Mouse (Mus musculus): ENCODE data around the gene Morn3. TPM values are rescaled to one million over a fixed set of nuclear protein-coding genes. Genes with fewer than 3 reads are reported as not detected.
A peak's percentile ranks its signal among the peaks of the same experiment; 100 is the strongest.
"Not testable (repeated sequence)": the region's sequence is repeated elsewhere in the genome, so short reads cannot be mapped to it uniquely, and the experiment has no call there.

Gene Morn3
- total RNA-seq, 1 experiment from 2014 or later = not detected

GRCm38 (mm10) chr5:123061402-123061749, 14.6 kb upstream of the Morn3 start:
- not testable (repeated sequence) for ATAC-seq (replicated peaks; ENCODE audit: low read depth, poor library complexity, severe bottlenecking)

- ATAC-seq (replicated peaks; ENCODE audit: low read depth, poor library complexity, severe bottlenecking) = no peak
Measured at GRCm38 (mm10) chr5:123060706-123061401, 14.0 kb upstream of the Morn3 start.

GRCm38 (mm10) chr5:123059757-123060520, 13.1 kb upstream of the Morn3 start:
- ATAC-seq (replicated peaks; ENCODE audit: low read depth, poor library complexity, severe bottlenecking) = no peak

GRCm38 (mm10) chr5:123058251-123059102, 11.7 kb upstream of the Morn3 start:
- ATAC-seq (replicated peaks; ENCODE audit: low read depth, poor library complexity, severe bottlenecking) = no peak

GRCm38 (mm10) chr5:123057366-123058250, 10.8 kb upstream of the Morn3 start:
- ATAC-seq (replicated peaks; ENCODE audit: low read depth, poor library complexity, severe bottlenecking) = peak; percentile 95

GRCm38 (mm10) chr5:123051736-123052135, 4.9 kb upstream of the Morn3 start:
- no peak for ATAC-seq (replicated peaks; ENCODE audit: low read depth, poor library complexity, severe bottlenecking)

GRCm38 (mm10) chr5:123050918-123051317, 4.1 kb upstream of the Morn3 start:
- ATAC-seq (replicated peaks; ENCODE audit: low read depth, poor library complexity, severe bottlenecking) = no peak

GRCm38 (mm10) chr5:123049271-123049670, 2.5 kb upstream of the Morn3 start:
- peak; percentile 88 for ATAC-seq (replicated peaks; ENCODE audit: low read depth, poor library complexity, severe bottlenecking)

GRCm38 (mm10) chr5:123045561-123046295, 1.1 kb downstream of the Morn3 start:
- peak; percentile 61 for ATAC-seq (replicated peaks; ENCODE audit: low read depth, poor library complexity, severe bottlenecking)

GRCm38 (mm10) chr5:123043856-123044255, 3.0 kb downstream of the Morn3 start:
- ATAC-seq (replicated peaks; ENCODE audit: low read depth, poor library complexity, severe bottlenecking) = no peak

GRCm38 (mm10) chr5:123040796-123041195, 6.0 kb downstream of the Morn3 start:
- peak; percentile 9; the same call in 1 of the 2 replicates for ATAC-seq (replicated peaks; ENCODE audit: low read depth, poor library complexity, severe bottlenecking)

- ATAC-seq (replicated peaks; ENCODE audit: low read depth, poor library complexity, severe bottlenecking) = peak; percentile 90
Measured at GRCm38 (mm10) chr5:123039120-123039752, 7.6 kb downstream of the Morn3 start.

- no peak for ATAC-seq (replicated peaks; ENCODE audit: low read depth, poor library complexity, severe bottlenecking)
Measured at GRCm38 (mm10) chr5:123038115-123038514, 8.7 kb downstream of the Morn3 start.

- peak; percentile 12; the same call in 1 of the 2 replicates for ATAC-seq (replicated peaks; ENCODE audit: low read depth, poor library complexity, severe bottlenecking)
Measured at GRCm38 (mm10) chr5:123035564-123035963, 11.3 kb downstream of the Morn3 start.

- no peak for ATAC-seq (replicated peaks; ENCODE audit: low read depth, poor library complexity, severe bottlenecking)
Measured at GRCm38 (mm10) chr5:123035089-123035488, 11.7 kb downstream of the Morn3 start.

GRCm38 (mm10) chr5:123033646-123034160, 13.1 kb downstream of the Morn3 start:
- ATAC-seq (replicated peaks; ENCODE audit: low read depth, poor library complexity, severe bottlenecking) = no peak

GRCm38 (mm10) chr5:123031312-123031711, 15.5 kb downstream of the Morn3 start:
- no peak for ATAC-seq (replicated peaks; ENCODE audit: low read depth, poor library complexity, severe bottlenecking)

- no peak for ATAC-seq (replicated peaks; ENCODE audit: low read depth, poor library complexity, severe bottlenecking)
Measured at GRCm38 (mm10) chr5:123029729-123030128, 17.1 kb downstream of the Morn3 start.
